Mouse (Mus musculus): Measurements from ENCODE around the gene Lrmp. TPM values are rescaled to one million over a fixed set of nuclear protein-coding genes. Genes with fewer than 3 reads are reported as not detected.

The Lrmp gene
- polyA plus RNA-seq, 1 experiment: not detected

- no peaks in the 10 kb centered on the region for H3K79me3 ChIP-seq (ENCODE audit: low read depth)
- H3K79me2 ChIP-seq (ENCODE audit: control insufficient read depth, insufficient read depth): no peaks in the 10 kb centered on the region
- no peak overlapping the region for H3ac ChIP-seq (ENCODE audit: control insufficient read depth, insufficient read length, low read depth)
- no peaks in the 10 kb centered on the region for H3K27me3 ChIP-seq (ENCODE audit: control insufficient read depth, insufficient read depth, insufficient read length)
- no peaks in the 10 kb centered on the region for H3K36me3 ChIP-seq (ENCODE audit: control insufficient read depth, insufficient read depth)
- H3K4me3 ChIP-seq (ENCODE audit: insufficient read depth, poor library complexity, severe bottlenecking): no peak overlapping the region
- TF ChIP-seq FOSL1 (IDR thresholded peaks at IDR 0.05; ENCODE audit: insufficient read depth, low read length, poor library complexity, severe bottlenecking): no peak
- no peak for TF ChIP-seq CEBPB (IDR thresholded peaks at IDR 0.05; ENCODE audit: low read depth)
- TF ChIP-seq CTCF (IDR thresholded peaks at IDR 0.05; ENCODE audit: control insufficient read depth, insufficient read depth, insufficient read length): no peak
- TF ChIP-seq MYOG (IDR thresholded peaks at IDR 0.05; ENCODE audit: control insufficient read depth, extremely low read depth, insufficient read length): no peak
- no peak for TF ChIP-seq MAX (IDR thresholded peaks at IDR 0.05)
- no peak for TF ChIP-seq MYOD1 (IDR thresholded peaks at IDR 0.05; ENCODE audit: control insufficient read depth, insufficient read length, low read depth)
- TF ChIP-seq USF1 (IDR thresholded peaks at IDR 0.05; ENCODE audit: low read depth): no peak
These were observed 33.7 kb upstream of the Lrmp start for GRCm38 (mm10) chr6:145081721-145082120.

GRCm38 (mm10) chr6:145084343-145085117 lies 30.9 kb upstream of the Lrmp start:
- no peak overlapping the region for H3ac ChIP-seq (ENCODE audit: control insufficient read depth, insufficient read length, low read depth)
- no peak for TF ChIP-seq CEBPB (IDR thresholded peaks at IDR 0.05; ENCODE audit: low read depth)
- TF ChIP-seq FOSL1 (IDR thresholded peaks at IDR 0.05; ENCODE audit: insufficient read depth, low read length, poor library complexity, severe bottlenecking): no peak
- TF ChIP-seq MYOG (IDR thresholded peaks at IDR 0.05; ENCODE audit: control insufficient read depth, extremely low read depth, insufficient read length): no peak
- TF ChIP-seq MAX (IDR thresholded peaks at IDR 0.05): no peak
- no peak for TF ChIP-seq MYOD1 (IDR thresholded peaks at IDR 0.05; ENCODE audit: control insufficient read depth, insufficient read length, low read depth)
- TF ChIP-seq USF1 (IDR thresholded peaks at IDR 0.05; ENCODE audit: low read depth): no peak
- no peak for TF ChIP-seq CTCF (IDR thresholded peaks at IDR 0.05; ENCODE audit: control insufficient read depth, insufficient read depth, insufficient read length)
- no peaks in the 10 kb centered on the region for H3K36me3 ChIP-seq (ENCODE audit: control insufficient read depth, insufficient read depth)
- no peak overlapping the region for H3K4me3 ChIP-seq (ENCODE audit: insufficient read depth, poor library complexity, severe bottlenecking)
- no peaks in the 10 kb centered on the region for H3K27me3 ChIP-seq (ENCODE audit: control insufficient read depth, insufficient read depth, insufficient read length)
- H3K79me3 ChIP-seq (ENCODE audit: low read depth): no peaks in the 10 kb centered on the region
- no peaks in the 10 kb centered on the region for H3K79me2 ChIP-seq (ENCODE audit: control insufficient read depth, insufficient read depth)

- TF ChIP-seq MAX (IDR thresholded peaks at IDR 0.05): no peak
- TF ChIP-seq CEBPB (IDR thresholded peaks at IDR 0.05; ENCODE audit: low read depth): no peak
- TF ChIP-seq CTCF (IDR thresholded peaks at IDR 0.05; ENCODE audit: control insufficient read depth, insufficient read depth, insufficient read length): no peak
These were observed 26.9 kb upstream of the Lrmp start for GRCm38 (mm10) chr6:145088451-145089113.

GRCm38 (mm10) chr6:145089373-145089772 lies 26.1 kb upstream of the Lrmp start:
- Histone ChIP-seq H3K27me3 (ENCODE audit: control insufficient read depth, insufficient read depth, insufficient read length) (no peaks in the 10 kb centered on the region), H3K4me3 (ENCODE audit: insufficient read depth, poor library complexity, severe bottlenecking) (no peak overlapping the region), H3K36me3 (ENCODE audit: control insufficient read depth, insufficient read depth) (no peaks in the 10 kb centered on the region), H3K79me2 (ENCODE audit: control insufficient read depth, insufficient read depth) (no peaks in the 10 kb centered on the region), H3K79me3 (ENCODE audit: low read depth) (no peaks in the 10 kb centered on the region), H3ac (ENCODE audit: control insufficient read depth, insufficient read length, low read depth) (no peak overlapping the region)
- TF ChIP-seq CEBPB (IDR thresholded peaks at IDR 0.05; ENCODE audit: low read depth): no peak
- TF ChIP-seq CTCF (IDR thresholded peaks at IDR 0.05; ENCODE audit: control insufficient read depth, insufficient read depth, insufficient read length): no peak

More at GRCm38 (mm10) chr6:145088451-145089113, 26.9 kb upstream of the Lrmp start:
- Histone ChIP-seq H3K36me3 (ENCODE audit: control insufficient read depth, insufficient read depth) (no peaks in the 10 kb centered on the region), H3ac (ENCODE audit: control insufficient read depth, insufficient read length, low read depth) (no peak overlapping the region), H3K79me2 (ENCODE audit: control insufficient read depth, insufficient read depth) (no peaks in the 10 kb centered on the region), H3K27me3 (ENCODE audit: control insufficient read depth, insufficient read depth, insufficient read length) (no peaks in the 10 kb centered on the region), H3K79me3 (ENCODE audit: low read depth) (no peaks in the 10 kb centered on the region), H3K4me3 (ENCODE audit: insufficient read depth, poor library complexity, severe bottlenecking) (no peak overlapping the region)

GRCm38 (mm10) chr6:145090201-145090863 lies 25.1 kb upstream of the Lrmp start:
- no peaks in the 10 kb centered on the region for H3K79me3 ChIP-seq (ENCODE audit: low read depth)
- H3K4me3 ChIP-seq (ENCODE audit: insufficient read depth, poor library complexity, severe bottlenecking): no peak overlapping the region
- H3K27me3 ChIP-seq (ENCODE audit: control insufficient read depth, insufficient read depth, insufficient read length): no peaks in the 10 kb centered on the region
- no peak overlapping the region for H3ac ChIP-seq (ENCODE audit: control insufficient read depth, insufficient read length, low read depth)
- H3K36me3 ChIP-seq (ENCODE audit: control insufficient read depth, insufficient read depth): no peaks in the 10 kb centered on the region
- H3K79me2 ChIP-seq (ENCODE audit: control insufficient read depth, insufficient read depth): no peaks in the 10 kb centered on the region
- TF ChIP-seq FOSL1 (IDR thresholded peaks at IDR 0.05; ENCODE audit: insufficient read depth, low read length, poor library complexity, severe bottlenecking) (no peak), MAX (IDR thresholded peaks at IDR 0.05) (no peak), USF1 (IDR thresholded peaks at IDR 0.05; ENCODE audit: low read depth) (no peak), CTCF (IDR thresholded peaks at IDR 0.05; ENCODE audit: control insufficient read depth, insufficient read depth, insufficient read length) (no peak), MYOG (IDR thresholded peaks at IDR 0.05; ENCODE audit: control insufficient read depth, extremely low read depth, insufficient read length) (no peak), MYOD1 (IDR thresholded peaks at IDR 0.05; ENCODE audit: control insufficient read depth, insufficient read length, low read depth) (no peak), CEBPB (IDR thresholded peaks at IDR 0.05; ENCODE audit: low read depth) (no peak)
